Mouse (Mus musculus) brown adipose tissue, adult 24 weeks (tissue): ENCODE results near the gene Pdzrn3. TPM values are rescaled to one million over a fixed set of nuclear protein-coding genes. Genes with fewer than 3 reads are reported as not detected.

Experiments used
- H3K27ac ChIP-seq: fragments of 200-500 bp; replicated peaks from 2 replicates; pipeline ENCODE4 v1.5.1; 2012; ENCODE audit warnings: low read depth, mild to moderate bottlenecking, low read length
- H3K4me1 ChIP-seq: fragments of 200-500 bp; 2 replicates; pipeline ENCODE4 v1.6.1; 2012; ENCODE audit warnings: low read length, mixed read lengths; ENCODE audit not compliant: control insufficient read depth, insufficient read depth, insufficient read length
- H3K4me3 ChIP-seq: fragments of 200-500 bp; 2 replicates; pipeline ENCODE4 v1.5.1; 2012; ENCODE audit warnings: low read depth, mild to moderate bottlenecking, low read length, moderate library complexity; ENCODE audit not compliant: insufficient read depth
- polyA plus RNA-seq: library from polyadenylated mRNA; stranded (reverse); fragments of >200 nt; gene quantifications from 2 replicates; pipeline ENCODE4 v1.2.4, GENCODE M21; 2012; ENCODE audit not compliant: missing spikeins, insufficient read depth, insufficient read length

Gene Pdzrn3
- polyA plus RNA-seq, 1 experiment: 8.0 TPM

- Histone ChIP-seq H3K4me1 (peaks cover 3% of the 10 kb centered on the region; the same call in 1 of the 2 replicates), H3K4me3 (no peak overlapping the region), H3K27ac (no peak overlapping the region)
Measured at GRCm38 (mm10) chr6:101251160-101251559, 126.5 kb downstream of the Pdzrn3 start.

- Histone ChIP-seq H3K27ac (no peak overlapping the region), H3K4me3 (no peak overlapping the region), H3K4me1 (peaks cover 7% of the 10 kb centered on the region; the same call in 1 of the 2 replicates)
Measured at GRCm38 (mm10) chr6:101246137-101246536, 131.6 kb downstream of the Pdzrn3 start.

- Histone ChIP-seq H3K4me3 (no peak overlapping the region), H3K4me1 (peaks cover 7% of the 10 kb centered on the region; the same call in 1 of the 2 replicates), H3K27ac (no peak overlapping the region)
Measured at GRCm38 (mm10) chr6:101244355-101244754, 133.3 kb downstream of the Pdzrn3 start.

- Histone ChIP-seq H3K4me1 (peaks cover 7% of the 10 kb centered on the region; the same call in 1 of the 2 replicates), H3K4me3 (no peak overlapping the region), H3K27ac (no peak overlapping the region)
Measured at GRCm38 (mm10) chr6:101243189-101243815, 134.4 kb downstream of the Pdzrn3 start.

- Histone ChIP-seq H3K27ac (no peak overlapping the region), H3K4me3 (no peak overlapping the region), H3K4me1 (peaks cover 2% of the 10 kb centered on the region; the same call in 1 of the 2 replicates)
Measured at GRCm38 (mm10) chr6:101236641-101237246, 141.0 kb downstream of the Pdzrn3 start.

- H3K27ac ChIP-seq: no peak overlapping the region
- H3K4me3 ChIP-seq: no peak overlapping the region
- H3K4me1 ChIP-seq: peaks cover 2% of the 10 kb centered on the region; the same call in 1 of the 2 replicates
Measured at GRCm38 (mm10) chr6:101236230-101236629, 141.5 kb downstream of the Pdzrn3 start.

- Histone ChIP-seq H3K27ac (no peak overlapping the region), H3K4me3 (no peak overlapping the region), H3K4me1 (peaks cover 2% of the 10 kb centered on the region; the same call in 1 of the 2 replicates)
Measured at GRCm38 (mm10) chr6:101234349-101234748, 143.3 kb downstream of the Pdzrn3 start.

GRCm38 (mm10) chr6:101233680-101234079 lies 144.0 kb downstream of the Pdzrn3 start:
- H3K4me1 ChIP-seq: peaks cover 2% of the 10 kb centered on the region; the same call in 1 of the 2 replicates
- no peak overlapping the region for H3K4me3 ChIP-seq
- H3K27ac ChIP-seq: no peak overlapping the region

- no peak overlapping the region for H3K4me3 ChIP-seq
- H3K27ac ChIP-seq: no peak overlapping the region
- no peaks in the 10 kb centered on the region for H3K4me1 ChIP-seq
Measured at GRCm38 (mm10) chr6:101227294-101227855, 150.3 kb downstream of the Pdzrn3 start.

GRCm38 (mm10) chr6:101220307-101220706 lies 157.4 kb downstream of the Pdzrn3 start:
- Histone ChIP-seq H3K27ac (no peak overlapping the region), H3K4me1 (no peaks in the 10 kb centered on the region), H3K4me3 (no peak overlapping the region)

- Histone ChIP-seq H3K4me1 (no peaks in the 10 kb centered on the region), H3K27ac (no peak overlapping the region), H3K4me3 (no peak overlapping the region)
Measured at GRCm38 (mm10) chr6:101219004-101219403, 158.7 kb downstream of the Pdzrn3 start.

- Histone ChIP-seq H3K4me3 (no peak overlapping the region), H3K27ac (no peak overlapping the region), H3K4me1 (no peaks in the 10 kb centered on the region)
Measured at GRCm38 (mm10) chr6:101218197-101218596, 159.5 kb downstream of the Pdzrn3 start.

- H3K4me1 ChIP-seq: no peaks in the 10 kb centered on the region
- no peak overlapping the region for H3K4me3 ChIP-seq
- no peak overlapping the region for H3K27ac ChIP-seq
Measured at GRCm38 (mm10) chr6:101217756-101218155, 159.9 kb downstream of the Pdzrn3 start.

GRCm38 (mm10) chr6:101215436-101215791 lies 162.3 kb downstream of the Pdzrn3 start:
- no peak overlapping the region for H3K4me3 ChIP-seq
- no peak overlapping the region for H3K27ac ChIP-seq
- H3K4me1 ChIP-seq: no peaks in the 10 kb centered on the region

- Histone ChIP-seq H3K27ac (no peak overlapping the region), H3K4me1 (no peaks in the 10 kb centered on the region), H3K4me3 (no peak overlapping the region)
Measured at GRCm38 (mm10) chr6:101214734-101215435, 162.8 kb downstream of the Pdzrn3 start.
